Mouse (Mus musculus): ENCODE data around the gene Fam107a. TPM values are rescaled to one million over a fixed set of nuclear protein-coding genes. Genes with fewer than 3 reads are reported as not detected.

Fam107a gene
- not detected in 2 replicates for total RNA-seq (2017)

DNA sequence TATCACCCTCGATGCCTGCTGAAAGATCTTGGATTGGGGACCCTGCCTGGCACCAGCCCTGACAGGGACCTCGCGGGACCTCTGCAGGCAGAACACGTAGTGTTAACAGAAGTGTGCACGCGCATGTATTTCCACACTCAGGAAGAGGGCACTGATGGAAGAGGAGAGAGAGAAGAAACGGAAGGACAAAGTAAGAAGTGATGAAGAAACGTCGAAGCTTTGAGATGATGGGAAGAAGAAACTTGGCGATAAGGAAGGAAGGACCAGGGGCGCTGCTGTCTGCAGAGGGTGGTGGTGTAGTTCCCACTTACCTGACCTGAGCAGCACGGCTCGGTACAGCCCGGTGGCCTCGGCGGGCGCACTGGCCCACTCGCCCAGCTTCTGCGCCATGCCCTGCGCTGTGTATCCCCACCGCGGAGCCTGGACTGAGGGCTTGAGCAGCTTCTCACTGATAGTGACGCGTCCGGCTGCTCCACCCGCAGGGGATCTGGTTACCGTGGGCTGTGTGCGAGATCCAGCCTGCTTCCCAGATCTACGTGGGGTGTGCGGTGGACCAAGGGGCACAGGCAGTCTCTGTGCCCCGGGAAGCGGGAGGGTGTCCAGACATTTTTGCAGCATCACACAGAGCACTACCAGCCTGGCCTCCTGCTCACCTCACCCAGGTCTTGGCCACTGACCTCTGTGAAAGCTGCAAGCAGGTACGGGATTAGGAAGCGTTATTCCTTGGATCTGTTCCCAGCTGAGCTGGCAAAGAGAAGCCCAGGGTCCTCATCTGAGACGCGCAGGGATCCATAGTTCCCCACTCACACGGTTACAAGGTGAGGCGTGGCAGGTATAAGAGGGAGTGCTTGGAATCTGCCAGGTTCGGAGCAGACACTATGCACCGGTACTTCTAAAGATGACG lies at the start of gene Fam107a:
Gene Fam107a (minus strand): TSS at position 830 of the 904 bp plus-strand sequence.
- no peak for ATAC-seq (replicated peaks; ENCODE audit: low read depth, poor library complexity, severe bottlenecking)

DNA sequence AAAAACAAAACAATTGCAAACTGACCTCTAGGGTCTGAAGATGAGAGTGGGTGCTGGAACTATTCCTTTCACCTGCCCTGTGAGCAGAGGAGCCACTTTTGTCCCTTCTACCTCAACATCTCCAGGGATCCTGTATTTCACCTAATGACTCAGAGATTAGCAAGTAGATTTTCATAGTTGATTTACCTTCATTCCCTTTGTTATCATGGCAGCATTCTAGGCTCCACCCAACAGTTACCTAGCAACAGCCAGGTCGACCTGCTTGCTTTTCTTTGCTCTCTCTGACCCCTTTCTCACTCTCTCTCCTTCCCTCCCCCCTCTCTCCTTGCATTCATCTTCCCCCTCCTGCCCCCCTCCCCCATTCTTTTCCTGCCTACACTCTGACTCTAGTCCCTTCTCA lies 49.3 kb upstream of the Fam107a start:
- no peak for ATAC-seq (replicated peaks; ENCODE audit: low read depth, poor library complexity, severe bottlenecking)

GRCm38 (mm10) chr14:8365833-8366232 lies 48.0 kb upstream of the Fam107a start:
- ATAC-seq (replicated peaks; ENCODE audit: low read depth, poor library complexity, severe bottlenecking) = no peak

DNA sequence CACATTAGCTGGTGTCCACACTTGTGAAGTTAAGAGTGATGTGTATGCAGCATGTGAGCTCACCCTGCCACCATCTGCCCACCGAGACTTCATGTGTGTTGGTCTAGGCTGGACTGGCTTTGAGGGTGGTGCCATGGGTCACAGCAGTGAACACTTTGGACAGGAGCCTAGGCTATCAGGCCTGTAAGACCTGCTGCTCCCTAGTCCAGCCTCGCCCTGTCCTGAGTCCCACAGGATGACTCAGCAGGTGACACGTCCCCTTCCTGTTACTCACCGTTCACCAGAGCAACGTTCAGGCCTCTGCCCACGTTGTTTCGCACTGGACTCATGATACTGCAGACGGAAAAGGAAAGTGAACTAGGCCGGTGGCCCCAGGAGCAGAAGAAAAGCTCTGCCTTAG lies 39.0 kb upstream of the Fam107a start:
- ATAC-seq (replicated peaks; ENCODE audit: low read depth, poor library complexity, severe bottlenecking) = peak; percentile 24

GRCm38 (mm10) chr14:8355999-8356501 lies 38.2 kb upstream of the Fam107a start:
- peak; percentile 93 for ATAC-seq (replicated peaks; ENCODE audit: low read depth, poor library complexity, severe bottlenecking)

DNA sequence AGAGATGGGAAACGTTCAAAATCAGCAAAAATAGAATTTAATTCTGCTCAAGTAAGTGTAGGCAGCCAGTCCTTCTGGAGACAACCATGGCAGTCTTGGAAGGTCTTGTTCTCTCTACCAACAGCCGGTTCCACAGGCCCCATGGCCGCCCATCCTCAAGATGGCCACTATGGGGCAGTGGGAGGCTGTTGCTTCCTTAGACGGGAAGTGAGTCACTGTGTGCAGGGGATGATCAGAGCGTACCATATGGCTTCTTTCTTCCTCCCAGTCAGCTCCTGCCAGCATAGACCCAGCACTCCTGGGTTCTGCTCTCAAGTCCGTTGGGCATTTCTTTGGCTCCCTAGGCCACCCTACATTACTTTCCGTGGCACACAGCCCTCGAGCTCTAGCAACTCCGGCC lies 31.1 kb upstream of the Fam107a start:
- peak; percentile 79 for ATAC-seq (replicated peaks; ENCODE audit: low read depth, poor library complexity, severe bottlenecking)

- ATAC-seq (replicated peaks; ENCODE audit: low read depth, poor library complexity, severe bottlenecking) = peak; percentile 65
Observed at GRCm38 (mm10) chr14:8346255-8346997, 28.6 kb upstream of the Fam107a start.

- ATAC-seq (replicated peaks; ENCODE audit: low read depth, poor library complexity, severe bottlenecking) = no peak
Observed at GRCm38 (mm10) chr14:8345566-8345965, 27.7 kb upstream of the Fam107a start.

GRCm38 (mm10) chr14:8342509-8343106 lies 24.8 kb upstream of the Fam107a start:
- no peak for ATAC-seq (replicated peaks; ENCODE audit: low read depth, poor library complexity, severe bottlenecking)

DNA sequence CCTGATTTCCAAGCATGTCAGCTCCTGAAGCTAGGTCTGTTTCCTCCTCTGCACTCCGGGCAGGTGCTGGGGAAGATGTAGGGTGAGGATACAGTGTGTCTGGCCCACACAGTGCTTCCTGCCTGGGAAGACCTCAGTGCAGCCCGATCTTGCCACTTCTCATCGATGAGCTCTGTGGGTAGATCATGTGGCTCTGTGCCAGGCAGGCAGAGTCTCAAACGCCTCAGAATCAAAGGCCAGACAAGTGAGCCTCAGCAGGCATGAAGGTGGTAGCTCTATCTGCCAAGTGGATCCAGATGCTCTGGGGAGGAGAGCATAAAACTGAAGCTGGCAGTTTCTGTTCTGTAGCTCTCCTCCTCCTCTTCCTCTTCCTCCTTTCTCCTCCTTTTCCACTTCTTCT lies 22.4 kb upstream of the Fam107a start:
- ATAC-seq (replicated peaks; ENCODE audit: low read depth, poor library complexity, severe bottlenecking) = no peak

GRCm38 (mm10) chr14:8335947-8336346 lies 18.1 kb upstream of the Fam107a start:
- ATAC-seq (replicated peaks; ENCODE audit: low read depth, poor library complexity, severe bottlenecking) = no peak

DNA sequence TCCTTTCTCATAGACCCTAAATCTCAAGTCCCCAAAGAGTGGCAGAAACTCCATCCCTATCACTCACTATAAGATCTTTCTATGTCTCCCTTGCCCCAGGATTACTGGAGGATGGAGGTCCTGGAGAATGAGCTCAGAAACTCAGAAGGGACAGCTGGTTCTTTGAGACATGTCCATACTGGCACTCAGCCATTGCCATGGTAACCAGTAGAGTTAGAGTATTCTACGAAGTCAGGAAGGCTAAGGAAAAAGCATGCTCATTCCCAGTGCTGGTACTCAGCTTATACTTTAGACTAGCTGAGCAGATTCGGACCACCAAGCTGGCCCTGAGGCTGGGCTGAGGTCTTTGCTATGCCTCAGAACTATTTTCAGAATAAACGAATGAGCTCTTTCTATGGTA lies 16.7 kb upstream of the Fam107a start:
- ATAC-seq (replicated peaks; ENCODE audit: low read depth, poor library complexity, severe bottlenecking) = no peak

DNA sequence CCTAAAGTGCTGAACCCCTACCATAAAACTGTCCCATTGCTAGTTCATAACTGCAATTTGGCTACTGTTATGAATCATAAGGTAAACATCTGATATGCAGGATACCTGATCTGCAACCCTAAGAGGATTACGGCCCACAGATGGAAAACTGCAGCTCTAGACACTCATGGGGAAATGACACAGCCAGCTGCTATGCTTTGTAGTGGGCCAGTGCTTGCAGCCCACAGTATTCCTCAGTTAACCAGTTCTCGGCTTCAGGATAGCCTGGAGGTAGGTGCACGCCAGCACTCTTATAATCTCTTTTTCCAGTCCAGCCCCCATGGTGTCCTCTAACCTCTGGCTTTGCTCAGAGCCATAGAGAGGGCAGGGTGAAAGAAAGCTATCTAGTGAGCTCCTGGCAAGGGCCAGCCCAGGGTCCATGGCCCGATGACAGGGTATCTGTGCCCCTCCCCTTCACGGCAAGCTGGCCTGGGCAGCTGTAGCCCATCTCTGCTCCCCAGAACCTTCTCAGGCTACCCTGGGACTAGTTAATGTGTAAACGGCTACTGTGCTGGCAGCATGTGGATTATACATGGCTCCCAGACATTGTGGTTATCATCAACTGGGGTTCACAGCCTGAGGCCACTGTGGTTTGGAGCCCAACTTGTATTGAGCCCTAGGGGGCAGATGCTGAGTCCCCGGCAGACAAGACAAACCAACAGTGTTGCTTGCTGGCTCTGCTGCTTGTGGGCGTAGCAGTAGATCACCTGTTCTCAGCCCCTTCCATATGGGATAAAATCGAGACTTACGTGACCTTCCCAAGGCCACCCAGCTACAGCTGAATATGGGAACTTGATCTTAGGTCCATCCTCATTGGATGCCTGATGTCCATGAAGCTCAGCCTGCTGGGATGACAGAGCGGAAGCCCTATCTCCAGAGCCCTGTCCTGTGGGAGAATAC lies 14.8 kb upstream of the Fam107a start:
- ATAC-seq (replicated peaks; ENCODE audit: low read depth, poor library complexity, severe bottlenecking) = no peak

GRCm38 (mm10) chr14:8331307-8331905 lies 13.6 kb upstream of the Fam107a start:
- no peak for ATAC-seq (replicated peaks; ENCODE audit: low read depth, poor library complexity, severe bottlenecking)

DNA sequence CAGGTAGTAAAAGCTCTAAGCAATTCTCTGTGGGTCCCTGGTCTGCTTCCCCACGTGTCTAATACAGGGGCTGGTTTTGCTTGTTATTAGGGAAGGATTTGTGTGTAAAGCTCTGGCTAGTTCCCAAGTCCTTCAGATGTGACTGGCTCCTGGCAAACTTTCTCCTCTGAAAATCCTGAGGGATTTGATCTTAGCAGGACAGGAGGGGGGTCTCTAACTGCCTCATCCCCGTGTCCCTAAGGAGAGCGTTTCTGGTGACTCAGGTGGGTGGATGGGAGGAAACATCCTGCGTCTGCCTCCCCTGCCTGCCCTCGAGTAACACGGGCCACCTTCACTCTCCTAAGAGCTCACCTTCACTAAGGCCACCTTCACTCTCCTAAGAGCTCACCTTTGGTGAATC lies 12.6 kb upstream of the Fam107a start:
- no peak for ATAC-seq (replicated peaks; ENCODE audit: low read depth, poor library complexity, severe bottlenecking)

DNA sequence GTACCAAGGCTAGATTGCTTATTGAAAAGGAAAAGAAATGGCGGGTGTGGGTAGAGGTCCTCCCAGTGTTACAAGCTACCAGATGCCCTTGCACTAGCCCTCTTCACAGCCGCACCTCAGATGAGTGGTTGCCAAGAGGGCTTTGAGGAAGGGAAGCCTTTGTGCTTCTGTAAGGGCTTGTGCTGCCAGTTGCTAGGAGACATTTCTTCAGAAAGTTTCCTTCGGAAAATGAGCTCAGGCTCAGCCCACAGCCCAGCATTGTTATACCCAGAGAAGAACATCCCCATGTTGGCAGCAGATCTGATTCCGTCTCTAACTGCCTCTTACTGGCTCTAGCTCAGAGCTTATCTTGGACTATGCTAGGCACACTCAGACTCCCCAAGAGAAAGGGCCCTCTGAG lies 11.7 kb upstream of the Fam107a start:
- ATAC-seq (replicated peaks; ENCODE audit: low read depth, poor library complexity, severe bottlenecking) = no peak

GRCm38 (mm10) chr14:8327371-8327770 lies 9.5 kb upstream of the Fam107a start:
- no peak for ATAC-seq (replicated peaks; ENCODE audit: low read depth, poor library complexity, severe bottlenecking)

- ATAC-seq (replicated peaks; ENCODE audit: low read depth, poor library complexity, severe bottlenecking) = no peak
Observed at GRCm38 (mm10) chr14:8326961-8327360, 9.1 kb upstream of the Fam107a start.

DNA sequence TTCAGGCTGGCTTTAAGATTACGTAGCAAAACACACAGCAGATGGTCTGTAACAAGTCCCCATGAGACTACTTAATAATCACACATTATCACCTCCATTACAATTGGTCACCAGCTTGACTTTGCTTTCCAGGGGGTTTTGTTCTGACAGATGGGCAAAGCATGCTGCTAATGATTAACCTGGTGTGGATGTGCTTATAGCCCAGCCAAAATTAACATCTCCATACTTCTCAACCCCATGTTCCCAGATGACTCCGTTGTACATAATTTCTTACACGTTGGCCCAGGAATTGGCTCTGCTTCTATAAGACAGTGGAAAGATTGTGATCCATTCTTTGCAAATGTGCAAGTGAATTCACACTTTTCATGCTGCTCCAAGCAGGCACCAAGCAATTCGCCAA lies 7.9 kb upstream of the Fam107a start:
- no peak for ATAC-seq (replicated peaks; ENCODE audit: low read depth, poor library complexity, severe bottlenecking)

Data from common myeloid progenitor, adult 5-6 weeks (primary cell).